Mouse (Mus musculus) lung, postnatal 25 days (tissue): ENCODE measurements around the gene Tapt1.
A peak's percentile ranks its signal among the peaks of the same experiment; 100 is the strongest.

Experiments used
- DNase-seq: peaks from one replicate; pipeline ENCODE4 v3.0.0; 2022; ENCODE audit warnings: low spot score

Gene Tapt1

DNA sequence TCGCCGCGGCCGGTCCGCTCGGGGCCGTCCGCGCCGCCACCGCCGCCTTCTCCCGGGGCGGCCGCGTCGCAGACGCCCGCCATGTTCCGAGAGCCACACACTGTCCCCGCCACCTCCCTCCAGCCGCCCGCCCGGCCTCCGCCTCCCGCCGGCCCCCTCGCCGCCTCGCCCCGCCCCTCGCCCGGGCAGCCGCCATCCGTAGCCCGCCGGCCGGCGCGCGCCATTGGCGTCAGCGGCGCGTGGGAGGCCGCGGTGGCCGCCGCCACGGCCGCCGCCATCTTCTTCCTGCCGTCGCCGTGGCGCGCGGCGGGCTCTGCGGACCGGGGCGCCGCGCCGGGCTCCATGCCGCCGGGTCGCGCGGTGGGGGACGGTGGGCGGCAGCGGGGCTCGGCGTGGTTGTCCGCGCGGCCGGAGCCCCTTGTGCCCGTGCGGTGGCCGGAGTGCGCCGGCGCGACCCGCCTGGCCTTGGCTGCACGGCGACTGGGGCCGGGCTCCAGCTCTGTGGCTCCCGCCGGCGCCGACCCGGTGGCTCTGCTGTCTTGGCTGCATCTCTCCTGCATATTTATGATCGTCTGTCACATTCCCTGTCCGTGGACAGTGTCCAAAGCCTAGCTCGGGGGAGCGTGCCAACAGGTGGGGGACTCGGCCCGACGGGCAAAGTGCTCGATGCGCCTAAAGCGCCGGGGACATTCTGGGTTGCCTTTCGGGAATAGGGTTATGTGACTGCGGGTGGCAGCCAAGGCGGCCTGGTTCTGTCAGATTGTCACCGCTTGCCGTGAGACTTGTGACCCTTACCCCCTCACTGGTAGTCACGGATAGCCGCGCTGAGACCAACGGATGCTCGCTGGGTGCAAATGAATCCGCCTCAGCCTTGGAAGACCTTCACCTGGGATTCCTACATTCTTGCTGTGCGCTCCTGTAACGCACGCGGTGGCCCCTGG, at the start of gene Tapt1:
Gene Tapt1 (minus strand): TSS at position 106 of the 941 bp plus-strand sequence.
- peak; percentile 88 for DNase-seq

DNA sequence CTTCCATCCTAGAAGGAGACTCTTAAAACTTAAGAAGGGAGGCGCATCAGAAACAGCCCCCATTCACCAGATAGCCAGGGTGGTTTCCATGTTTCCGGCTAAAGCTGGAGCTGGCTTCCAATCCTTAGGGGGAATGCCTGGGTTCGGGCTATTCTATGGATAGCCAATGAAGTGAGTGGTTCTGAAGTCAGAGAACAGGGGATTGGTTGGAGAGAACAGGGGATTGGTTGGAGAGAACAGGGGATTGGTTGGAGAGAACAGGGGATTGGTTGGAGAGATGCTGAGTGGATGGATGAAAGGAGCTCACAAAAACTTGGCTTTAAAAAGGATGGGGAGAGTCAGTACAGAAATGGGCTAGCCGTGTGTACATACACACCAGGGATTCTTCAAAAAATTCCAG, 45.1 kb upstream of the Tapt1 start:
- DNase-seq, result no peak

DNA sequence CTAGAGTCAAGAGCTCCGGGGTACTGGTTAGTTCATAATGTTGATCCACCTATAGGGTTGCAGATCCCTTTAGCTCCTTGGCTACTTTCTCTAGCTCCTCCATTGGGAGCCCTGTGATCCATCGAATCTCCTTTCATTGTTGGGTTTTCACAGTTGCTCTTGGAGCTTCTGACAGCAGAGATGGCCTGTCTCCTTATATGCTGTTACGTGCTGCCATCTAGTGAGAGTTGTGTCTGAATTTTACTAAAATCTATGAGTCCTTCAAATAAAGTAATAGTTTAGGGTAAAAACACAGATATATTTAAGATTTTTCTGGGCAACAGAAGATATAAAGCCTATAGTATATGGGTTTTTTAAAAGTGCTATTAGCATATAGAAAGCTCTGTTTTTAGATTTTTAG, 42.1 kb upstream of the Tapt1 start:
- peak; percentile 29 for DNase-seq

DNA sequence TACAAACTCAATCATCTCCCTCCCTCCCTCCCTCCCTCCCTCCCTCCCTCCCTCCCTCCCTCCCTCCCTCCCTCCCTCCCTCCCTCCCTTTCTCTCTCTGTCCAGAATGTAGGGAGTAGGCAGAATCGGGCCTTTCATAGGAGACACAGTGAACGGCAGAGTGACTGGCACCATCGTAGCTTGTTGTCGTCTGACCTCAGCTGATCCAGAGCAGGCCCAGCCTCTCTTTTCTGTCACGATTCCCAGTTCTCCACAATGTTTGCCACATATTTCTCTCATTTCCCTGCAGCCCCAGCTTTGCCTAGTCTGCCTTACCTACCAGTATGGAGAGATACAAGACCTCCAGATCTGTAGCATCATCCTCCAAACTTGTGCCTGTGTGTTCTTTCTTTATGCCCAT, 35.3 kb upstream of the Tapt1 start:
- DNase-seq, result no peak

DNA sequence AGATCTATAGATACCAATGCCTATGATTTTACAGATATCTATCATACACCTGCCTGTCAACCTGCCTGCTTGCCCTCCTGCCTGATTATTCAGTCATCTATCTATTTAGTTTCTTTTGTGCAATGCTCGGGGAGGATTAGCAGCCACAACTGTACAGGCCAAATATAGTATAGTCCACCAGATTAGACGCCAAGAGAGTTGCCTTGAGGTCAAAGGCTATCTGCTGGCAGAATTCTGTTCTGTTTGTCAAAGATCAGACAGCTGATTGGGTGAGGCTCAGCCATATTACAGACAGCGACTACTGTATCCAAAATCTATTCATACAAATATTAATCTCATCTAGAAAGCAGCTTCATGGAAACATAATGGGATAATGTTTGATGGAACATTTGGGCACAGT, 34.7 kb upstream of the Tapt1 start:
- no peak for DNase-seq

DNA sequence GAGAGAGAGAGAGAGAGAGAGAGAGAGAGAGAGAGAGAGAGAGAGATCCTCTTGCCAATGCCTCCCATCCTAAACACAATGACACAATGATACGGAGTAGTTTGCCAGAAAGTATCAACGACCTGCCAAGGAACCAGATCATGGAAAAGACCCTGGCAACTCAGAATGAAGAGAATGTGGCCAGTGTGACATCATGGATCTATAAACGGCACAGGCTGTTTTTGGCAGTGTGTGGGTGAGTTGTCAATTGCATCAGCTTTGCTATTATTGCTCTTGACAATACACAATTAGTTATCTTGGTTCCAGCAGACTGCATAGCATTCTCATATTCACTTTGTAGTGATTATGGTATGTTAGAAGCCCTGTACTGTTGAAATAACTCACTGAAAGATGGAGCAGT, 33.3 kb upstream of the Tapt1 start:
- DNase-seq, result no peak

DNA sequence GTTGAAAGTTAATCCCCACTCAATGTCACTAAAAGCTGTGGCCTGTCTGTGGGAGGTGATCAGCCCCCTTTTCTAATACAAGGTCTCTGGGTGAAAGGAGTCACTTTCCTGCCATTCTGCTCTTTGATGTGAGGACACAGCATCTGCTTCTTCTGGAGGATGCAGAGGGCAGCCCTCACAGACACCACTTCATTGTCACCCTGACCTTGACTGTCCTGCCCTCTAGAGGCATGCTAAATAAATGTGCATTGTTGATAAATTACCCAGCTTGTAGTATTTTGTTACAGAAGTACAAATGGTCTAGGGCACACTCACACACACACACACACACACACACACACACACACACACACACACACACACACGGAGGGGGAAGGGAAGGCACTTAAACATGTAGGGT, 31.7 kb upstream of the Tapt1 start:
- DNase-seq, result no peak

DNA sequence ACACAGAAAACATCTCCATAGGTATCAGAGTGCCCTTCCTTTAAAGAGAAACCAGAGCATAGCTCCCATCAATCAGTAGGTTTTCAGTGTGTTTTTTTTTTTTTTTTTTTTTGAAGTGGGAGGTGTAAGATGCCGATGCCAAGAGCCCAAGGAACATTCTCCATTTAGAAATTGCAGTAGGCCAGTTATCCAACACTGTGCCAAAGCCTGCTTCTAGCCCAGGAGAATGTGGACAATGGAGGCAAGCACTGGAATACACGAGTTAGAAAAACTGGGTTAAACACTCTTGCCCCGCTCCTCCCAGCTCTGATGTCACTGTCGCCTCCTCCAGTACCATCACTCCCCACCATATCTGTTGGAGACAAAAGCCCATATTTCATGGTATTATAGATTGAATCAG, 31.0 kb upstream of the Tapt1 start:
- no peak for DNase-seq

DNA sequence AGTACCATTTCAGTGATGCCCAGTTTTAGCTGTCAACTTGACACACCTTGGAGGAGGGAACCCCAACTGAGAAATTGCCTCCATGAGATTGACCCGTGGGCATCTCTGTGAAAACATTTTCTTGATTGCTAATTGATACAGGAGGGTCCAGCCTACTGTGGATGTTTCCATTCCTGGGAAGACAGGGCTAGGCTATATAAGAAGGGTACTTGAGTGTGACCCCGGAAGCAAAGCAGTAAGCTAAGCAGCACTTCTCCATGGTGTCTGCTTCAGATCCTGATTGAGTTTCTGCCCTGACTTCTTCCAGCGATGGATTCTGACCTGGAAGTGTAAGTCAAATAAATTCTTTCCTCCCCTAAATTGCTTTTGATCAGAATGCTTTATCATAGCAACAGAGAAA, 30.1 kb upstream of the Tapt1 start:
- no peak for DNase-seq

DNA sequence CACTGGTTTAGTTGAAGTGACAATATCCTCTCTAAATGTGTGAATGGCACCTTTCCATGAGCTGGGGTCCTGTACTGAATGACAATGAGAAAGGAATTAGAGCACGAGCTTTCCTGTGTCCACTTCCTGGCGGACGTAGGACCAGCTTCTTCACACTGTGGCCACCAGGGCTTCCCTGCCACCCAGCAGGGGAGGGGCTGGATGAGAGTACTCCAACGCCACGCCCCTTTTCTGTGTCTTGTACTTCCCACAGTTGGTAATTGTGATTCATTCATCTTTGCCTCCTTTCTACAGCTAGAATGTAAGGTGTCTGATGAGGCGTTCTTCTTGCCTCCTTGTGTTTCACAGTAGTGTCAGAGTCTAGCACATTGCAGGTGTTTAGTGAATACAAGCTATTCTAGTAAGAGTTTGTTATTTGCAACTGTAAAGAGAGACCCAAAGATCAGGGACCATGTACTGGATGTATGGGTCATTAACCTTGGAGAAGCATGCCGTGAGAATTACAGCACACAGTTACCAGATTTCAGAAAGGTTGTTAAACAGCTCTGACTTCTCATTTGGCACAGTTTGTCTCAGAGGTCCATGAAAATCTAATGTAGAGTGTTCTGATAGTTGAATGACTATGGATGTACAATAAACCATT, 29.5 kb upstream of the Tapt1 start:
- DNase-seq, result no peak

DNA sequence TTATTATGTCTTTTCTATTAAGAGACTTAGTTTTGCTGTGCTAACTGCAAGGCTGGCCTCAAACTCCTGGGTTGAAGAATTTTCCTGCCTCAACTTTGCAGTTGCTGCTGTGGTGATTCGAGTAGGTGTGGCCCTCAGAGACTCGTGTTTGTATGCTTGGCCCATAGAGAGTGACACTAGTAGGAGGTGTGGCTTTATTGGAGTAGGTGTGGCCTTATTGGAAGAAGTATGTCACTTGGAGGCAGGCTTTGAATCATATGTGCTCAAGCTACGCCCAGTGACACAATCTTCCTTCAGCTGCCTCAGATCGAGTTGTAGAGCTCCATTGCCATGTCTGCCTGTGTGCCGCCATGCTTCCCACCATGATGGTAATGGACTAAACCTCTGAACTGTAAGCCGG, 27.0 kb upstream of the Tapt1 start:
- DNase-seq, result no peak

DNA sequence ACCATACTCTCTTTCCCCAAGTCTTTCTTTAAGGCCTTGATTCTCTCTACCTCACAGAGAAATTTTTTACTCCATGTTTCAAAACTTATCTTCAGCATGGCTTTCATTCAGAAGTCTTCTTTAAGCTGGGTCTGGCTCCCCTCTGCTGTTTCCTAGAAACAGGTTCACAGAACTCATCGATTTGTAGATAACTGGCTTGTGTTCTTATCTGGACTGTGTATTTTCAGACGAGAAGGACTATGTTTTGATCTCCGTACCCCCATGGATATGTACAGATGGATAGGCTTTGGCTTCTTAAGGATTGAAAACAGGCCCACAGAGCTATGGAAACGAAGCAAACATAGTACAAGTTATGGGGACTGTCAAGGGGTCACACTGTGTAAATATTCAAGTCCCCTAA, 26.0 kb upstream of the Tapt1 start:
- DNase-seq, result no peak

DNA sequence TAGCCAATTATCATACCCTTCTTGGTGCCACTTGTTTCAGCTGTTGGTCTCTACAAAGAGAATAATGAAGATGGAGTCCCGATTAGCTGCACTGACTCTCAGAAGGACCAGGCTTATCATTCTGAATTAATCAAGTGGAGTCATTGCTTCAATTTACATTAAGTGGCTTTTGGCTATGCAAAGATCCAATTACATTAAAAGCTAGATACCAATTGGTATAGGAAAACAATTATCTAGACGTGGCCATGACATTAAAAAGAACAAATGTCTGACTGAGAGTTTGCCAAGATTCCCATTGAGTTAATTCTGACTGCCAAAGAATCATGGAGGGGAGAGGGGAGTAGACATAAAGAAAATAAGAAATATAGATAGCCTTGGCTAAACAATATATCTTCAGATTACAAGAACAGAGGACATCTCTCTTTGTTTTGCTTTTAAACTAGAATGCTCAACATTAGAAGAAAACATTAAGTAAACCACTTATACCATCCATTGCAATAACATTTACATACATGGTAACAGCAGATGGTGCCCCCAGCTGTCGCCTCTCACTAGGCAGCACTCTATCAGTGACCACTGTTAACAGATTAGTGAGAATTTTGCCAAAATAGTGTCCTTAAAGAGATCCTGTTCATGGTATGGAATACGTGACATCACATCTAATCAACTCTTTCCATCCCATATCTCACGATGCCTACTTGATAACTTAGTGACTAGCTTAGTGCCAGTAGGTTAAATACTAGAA, 24.0 kb upstream of the Tapt1 start:
- no peak for DNase-seq

DNA sequence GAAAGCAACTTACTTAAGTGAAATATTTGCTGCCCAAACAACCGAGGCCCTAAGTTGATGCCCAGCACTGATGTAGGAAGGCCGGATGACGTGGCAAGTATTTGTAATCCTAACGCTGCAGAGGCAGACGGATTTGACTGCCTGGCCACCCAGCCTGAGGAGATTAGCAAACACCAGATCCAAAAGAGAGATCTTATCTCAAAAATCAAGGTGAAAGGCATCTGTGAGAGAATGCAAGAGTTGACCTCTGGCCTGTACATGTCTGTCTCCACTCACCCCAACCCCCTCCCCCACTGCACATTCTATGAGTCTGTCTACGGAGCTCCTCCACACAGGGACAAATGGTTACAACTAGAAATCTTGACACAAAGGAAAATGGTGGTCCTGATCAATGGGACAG, 22.9 kb upstream of the Tapt1 start:
- DNase-seq, result no peak

DNA sequence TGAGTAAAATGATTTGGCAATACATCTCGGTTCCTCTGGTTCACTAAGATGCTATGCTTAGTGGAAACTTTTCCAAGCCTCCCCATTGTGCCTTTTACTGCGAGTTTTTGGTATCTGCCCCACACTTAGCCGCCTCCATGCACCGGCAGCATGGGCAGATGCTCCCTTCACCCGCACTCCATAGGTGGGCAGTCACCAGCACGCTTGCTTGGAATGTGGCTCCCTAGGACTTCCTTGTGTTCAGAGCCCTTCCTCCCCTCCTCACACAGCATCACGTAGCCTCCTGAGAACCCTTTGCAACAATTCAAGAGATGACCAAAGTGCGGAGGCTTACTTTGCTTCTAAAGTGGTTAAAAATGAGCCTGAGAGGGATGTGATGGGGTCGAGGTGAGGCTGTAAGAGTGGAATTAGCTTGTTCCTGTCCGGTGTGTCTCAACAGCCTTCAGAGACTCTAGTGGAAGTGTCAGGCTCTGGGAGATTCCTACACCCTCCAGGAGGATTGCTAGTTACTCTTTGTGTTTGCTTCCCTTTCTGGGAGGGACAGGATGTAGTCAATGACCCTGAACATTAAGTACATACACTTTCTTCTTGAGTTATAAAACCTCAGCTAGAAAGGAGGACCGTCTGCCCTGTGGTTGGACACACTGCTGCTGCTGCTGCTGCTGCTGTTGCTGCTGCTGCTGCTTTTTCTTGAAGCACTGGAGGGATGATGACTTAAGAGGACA, 20.2 kb upstream of the Tapt1 start:
- no peak for DNase-seq

DNA sequence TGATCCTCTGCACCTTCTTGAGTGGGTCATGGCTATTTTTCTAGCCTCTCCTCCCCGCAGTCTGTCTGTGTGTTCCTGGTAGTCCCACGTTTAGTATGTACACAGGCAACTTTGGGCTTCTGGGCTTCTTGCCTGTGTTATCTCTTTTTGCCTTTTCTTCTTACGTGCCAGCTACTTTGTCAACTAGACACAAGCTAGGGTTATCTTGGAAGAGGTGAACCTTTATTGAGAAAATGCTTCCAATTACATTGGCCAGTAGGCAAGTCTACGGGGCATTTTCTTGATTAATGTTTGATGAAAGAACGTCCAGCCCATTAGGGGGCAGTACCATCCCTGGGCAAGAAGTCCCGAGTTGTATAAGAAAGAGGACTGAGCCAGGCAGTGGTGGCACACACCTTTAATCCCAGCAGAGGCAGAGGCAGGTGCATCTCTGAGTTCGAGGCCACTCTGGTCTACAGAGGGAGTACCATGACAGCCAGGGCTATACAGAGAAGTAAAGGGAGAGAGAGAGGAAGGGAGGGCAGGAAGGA, 18.5 kb upstream of the Tapt1 start:
- DNase-seq, result no peak

DNA sequence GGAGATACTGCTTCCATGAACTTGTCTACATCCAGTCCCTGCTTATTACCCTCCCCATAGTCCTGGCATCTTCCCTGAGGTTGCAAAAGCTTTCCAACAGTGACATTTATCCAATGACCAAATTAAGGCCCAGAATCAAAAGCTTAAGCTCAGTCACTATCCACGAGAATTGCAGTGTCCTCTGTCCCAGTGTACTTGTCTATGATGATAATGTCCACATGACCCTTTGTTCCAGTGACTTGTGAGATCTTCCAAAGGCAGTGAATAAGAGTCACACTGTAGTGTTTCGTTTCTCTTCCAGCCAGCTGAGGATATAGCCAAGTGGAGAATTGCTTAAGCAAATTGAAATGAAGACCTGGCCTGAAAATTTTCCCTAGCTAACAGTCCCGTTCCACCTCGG, 16.4 kb upstream of the Tapt1 start:
- no peak for DNase-seq

DNA sequence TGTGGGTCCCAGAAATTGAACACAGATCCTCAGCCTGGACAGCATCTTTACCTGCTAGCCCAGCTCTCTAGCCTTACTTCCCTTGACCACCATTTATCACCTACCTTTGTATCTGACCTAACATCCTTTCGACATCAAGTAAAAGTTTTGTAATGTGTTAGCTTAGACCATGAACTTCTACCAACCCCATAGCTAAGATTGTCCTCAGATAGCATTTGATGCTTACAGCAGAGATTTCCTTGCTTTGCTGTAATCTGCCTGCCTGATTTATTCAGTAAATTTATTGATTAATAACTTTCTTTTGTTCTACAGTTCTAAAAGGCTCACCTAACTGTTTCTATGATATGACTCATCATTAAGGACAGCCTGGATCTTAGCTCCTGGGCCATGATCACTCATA, 15.3 kb upstream of the Tapt1 start:
- no peak for DNase-seq

DNA sequence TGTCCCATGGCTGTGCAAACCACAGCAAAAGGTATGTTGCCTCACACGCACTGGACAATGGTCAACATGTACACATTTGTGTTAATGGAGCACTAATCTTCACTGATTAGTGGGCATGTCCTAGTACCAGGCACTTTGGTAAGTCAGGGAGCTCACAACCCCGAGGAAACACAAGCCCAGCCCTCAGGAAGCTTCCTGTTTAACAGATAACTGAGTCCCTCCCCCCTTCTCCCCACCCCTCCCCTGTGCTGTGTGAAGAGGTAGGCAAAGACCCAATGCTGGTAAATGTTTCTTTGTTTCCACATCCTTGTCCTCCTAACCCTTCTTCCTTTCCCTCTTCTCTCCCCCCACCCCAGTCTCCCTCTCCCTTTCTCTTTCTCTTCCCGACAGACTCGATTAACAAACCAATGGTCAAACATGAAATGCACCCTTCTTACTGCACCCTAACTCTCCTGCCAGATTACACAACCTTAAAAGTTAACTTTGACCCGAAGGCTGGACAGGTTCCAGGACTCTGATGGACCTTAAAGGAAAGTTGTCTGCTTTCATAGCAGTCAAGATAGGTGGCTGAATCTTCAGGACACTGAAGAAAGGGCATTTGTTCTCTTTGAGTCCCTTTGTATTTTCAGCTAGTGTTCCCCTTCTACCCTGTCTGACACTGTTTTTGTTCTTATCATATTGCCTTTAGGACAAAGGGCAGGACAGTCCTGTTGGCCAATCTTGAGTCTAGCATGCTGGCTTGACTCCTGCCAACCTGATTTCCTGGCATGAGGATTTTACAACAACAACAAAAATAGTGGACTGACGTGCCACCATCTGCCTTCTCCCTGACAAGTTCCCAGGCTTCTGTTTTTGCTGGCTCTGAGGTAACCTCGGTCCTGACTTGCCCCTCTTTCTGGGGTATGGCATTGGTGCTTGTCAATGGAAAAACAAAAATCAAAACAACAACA, 13.0 kb upstream of the Tapt1 start:
- no peak for DNase-seq

DNA sequence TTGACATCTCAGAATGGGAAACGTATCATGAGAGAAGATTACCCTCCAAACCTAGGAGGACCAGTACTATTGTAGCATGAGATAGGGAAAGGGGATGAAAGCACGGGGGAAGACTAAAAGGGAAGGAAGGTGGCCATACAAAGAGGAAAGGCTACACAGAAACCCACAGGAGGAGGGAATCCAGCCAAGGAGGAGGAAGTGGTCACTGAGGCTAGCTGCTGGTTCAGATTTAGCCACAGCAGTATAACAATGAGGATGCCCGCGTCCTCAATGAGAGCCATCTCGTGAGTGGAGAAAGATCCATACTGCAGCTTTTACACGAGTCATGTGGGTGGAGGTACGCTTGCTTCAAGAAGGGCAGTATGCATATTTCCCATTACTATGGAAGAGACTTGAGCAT, 11.8 kb upstream of the Tapt1 start:
- DNase-seq, result no peak

DNA sequence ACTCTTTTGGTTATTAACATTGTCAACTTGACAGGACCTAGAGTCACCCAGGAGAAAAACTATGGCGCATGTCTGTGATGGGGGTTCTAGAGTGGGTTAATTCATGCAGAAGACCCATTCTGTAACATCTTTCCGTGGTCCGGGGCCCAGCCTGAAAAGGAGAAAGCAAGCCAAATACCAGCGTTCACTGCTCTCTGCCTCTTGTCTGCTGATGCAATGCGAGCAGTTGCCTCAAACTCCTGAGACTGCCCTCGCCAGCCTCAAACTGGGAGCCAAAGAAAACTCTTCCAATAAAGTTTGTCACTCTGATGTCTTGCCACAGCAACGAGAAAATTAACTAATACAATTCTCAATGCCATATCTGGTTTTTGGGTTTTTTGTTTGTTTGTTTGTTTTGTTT, 8.2 kb upstream of the Tapt1 start:
- DNase-seq, result no peak
